Mouse (Mus musculus): ENCODE measurements around the gene Ttc19. TPM values are rescaled to one million over a fixed set of nuclear protein-coding genes. Genes with fewer than 3 reads are reported as not detected.
A peak's percentile ranks its signal among the peaks of the same experiment; 100 is the strongest.
"Not testable (repeated sequence)": the region's sequence is repeated elsewhere in the genome, so short reads cannot be mapped to it uniquely, and the experiment has no call there.

Ttc19 gene
- polyA plus RNA-seq, 1 experiment from 2014 or later = 15.5 TPM

DNA sequence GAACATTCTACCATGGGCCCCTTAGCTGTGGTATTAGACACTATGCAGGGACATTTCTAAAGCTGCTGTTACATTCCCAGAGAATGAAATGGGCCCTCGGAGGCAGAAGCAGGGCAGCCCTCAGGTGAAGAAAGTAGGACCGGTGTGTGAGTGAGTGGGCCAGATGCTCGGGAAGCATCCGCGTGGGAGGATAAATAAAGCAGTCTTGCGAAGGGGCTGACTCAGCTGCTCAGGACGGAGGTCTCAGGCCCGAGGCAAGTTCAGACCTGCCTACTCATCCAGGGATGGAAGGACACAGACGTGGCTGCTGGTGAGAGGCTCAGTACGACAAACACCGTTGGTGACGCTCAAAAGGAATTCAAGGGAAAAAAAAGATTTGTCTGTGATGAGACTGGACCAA is 12.2 kb upstream of the Ttc19 start:
- ATAC-seq (ENCODE audit: insufficient number of reproducible peaks, low FRiP score, low TSS enrichment, low read depth) = no peak
- WGBS = 71% methylated on average over 12 of the region's 12 CpGs
- no peaks in the 10 kb centered on the region for H3K27me3 ChIP-seq (ENCODE audit: control insufficient read depth, insufficient read depth, low read length)
- H3K36me3 ChIP-seq (ENCODE audit: control insufficient read depth, insufficient read depth, low read length) = no peaks in the 10 kb centered on the region
- H3K4me3 ChIP-seq (ENCODE audit: low read depth, low read length) = no peak overlapping the region
- no peaks in the 10 kb centered on the region for H3K4me1 ChIP-seq (ENCODE audit: control insufficient read depth, insufficient read depth, low read length)
- H3K9me3 ChIP-seq (ENCODE audit: control insufficient read depth, low read length) = no peaks in the 10 kb centered on the region
- no peak overlapping the region for H3K9ac ChIP-seq (ENCODE audit: low read length)
- H3K4me2 ChIP-seq (ENCODE audit: low read depth, severe bottlenecking) = no peak overlapping the region
- no peak for DNase-seq (ENCODE audit: low spot score)
- no peak overlapping the region for H3K27ac ChIP-seq (replicated peaks; ENCODE audit: low read depth, low read length)

DNA sequence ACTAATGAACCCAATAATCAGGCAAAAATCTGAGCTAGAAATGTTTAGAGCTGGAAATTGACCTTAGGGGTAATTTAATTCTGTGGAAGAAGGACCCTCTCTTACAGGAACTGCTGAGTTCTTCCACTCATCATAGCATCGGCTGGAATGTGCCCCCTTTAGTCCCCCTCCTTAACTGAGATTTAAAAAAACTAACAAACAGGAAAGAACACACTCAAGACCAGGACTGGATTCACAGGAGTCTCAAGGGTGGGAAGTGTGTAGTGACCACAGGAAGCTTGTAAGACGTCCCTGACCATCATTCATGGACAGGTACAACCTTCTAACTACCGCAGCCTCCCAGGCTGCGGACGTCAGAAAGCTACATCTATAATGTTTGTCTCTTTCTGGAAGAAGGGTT is 10.4 kb upstream of the Ttc19 start:
- no peaks in the 10 kb centered on the region for H3K4me1 ChIP-seq (ENCODE audit: control insufficient read depth, insufficient read depth, low read length)
- no peak overlapping the region for H3K4me3 ChIP-seq (ENCODE audit: low read depth, low read length)
- no peaks in the 10 kb centered on the region for H3K27me3 ChIP-seq (ENCODE audit: control insufficient read depth, insufficient read depth, low read length)
- H3K27ac ChIP-seq (replicated peaks; ENCODE audit: low read depth, low read length) = no peak overlapping the region
- no peaks in the 10 kb centered on the region for H3K36me3 ChIP-seq (ENCODE audit: control insufficient read depth, insufficient read depth, low read length)
- no peak for ATAC-seq (ENCODE audit: insufficient number of reproducible peaks, low FRiP score, low TSS enrichment, low read depth)
- H3K4me2 ChIP-seq (ENCODE audit: low read depth, severe bottlenecking) = no peak overlapping the region
- 57% methylated on average over 5 of the region's 5 CpGs for WGBS
- H3K9me3 ChIP-seq (ENCODE audit: control insufficient read depth, low read length) = no peaks in the 10 kb centered on the region
- H3K9ac ChIP-seq (ENCODE audit: low read length) = no peak overlapping the region
- no peak for DNase-seq (ENCODE audit: low spot score)

DNA sequence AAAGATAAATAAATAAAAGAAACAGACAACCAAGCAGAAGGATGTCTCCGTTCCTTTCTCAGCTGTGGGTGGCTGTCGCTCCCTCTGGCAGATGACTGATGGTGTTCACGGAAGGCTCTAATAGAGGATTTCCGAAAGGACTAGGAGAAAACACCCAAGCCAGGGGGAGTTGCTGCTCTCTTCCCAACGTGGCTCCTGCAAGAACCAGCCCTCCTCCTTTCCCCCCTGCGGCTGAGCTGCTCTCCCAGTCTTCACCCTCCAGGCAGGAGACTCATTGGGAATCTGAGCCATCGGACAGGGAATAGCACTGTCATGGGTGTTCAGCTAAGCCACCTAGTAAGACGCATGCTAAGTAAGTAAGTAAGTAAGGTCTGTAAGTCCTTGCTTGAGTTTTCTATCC is 4.2 kb upstream of the Ttc19 start:
- Histone ChIP-seq H3K27me3 (ENCODE audit: control insufficient read depth, insufficient read depth, low read length) (no peaks in the 10 kb centered on the region), H3K9me3 (ENCODE audit: control insufficient read depth, low read length) (no peaks in the 10 kb centered on the region), H3K27ac (replicated peaks; ENCODE audit: low read depth, low read length) (no peak overlapping the region), H3K9ac (ENCODE audit: low read length) (no peak overlapping the region), H3K4me2 (ENCODE audit: low read depth, severe bottlenecking) (no peak overlapping the region), H3K4me1 (ENCODE audit: control insufficient read depth, insufficient read depth, low read length) (0 out of 2 replicates have a peak, but pooled peaks cover 2% of the 10 kb centered on the region), H3K4me3 (ENCODE audit: low read depth, low read length) (no peak overlapping the region), H3K36me3 (ENCODE audit: control insufficient read depth, insufficient read depth, low read length) (no peaks in the 10 kb centered on the region)
- 61% methylated on average over 8 of the region's 8 CpGs for WGBS
- DNase-seq (ENCODE audit: low spot score) (no peak), ATAC-seq (ENCODE audit: insufficient number of reproducible peaks, low FRiP score, low TSS enrichment, low read depth) (no peak)

DNA sequence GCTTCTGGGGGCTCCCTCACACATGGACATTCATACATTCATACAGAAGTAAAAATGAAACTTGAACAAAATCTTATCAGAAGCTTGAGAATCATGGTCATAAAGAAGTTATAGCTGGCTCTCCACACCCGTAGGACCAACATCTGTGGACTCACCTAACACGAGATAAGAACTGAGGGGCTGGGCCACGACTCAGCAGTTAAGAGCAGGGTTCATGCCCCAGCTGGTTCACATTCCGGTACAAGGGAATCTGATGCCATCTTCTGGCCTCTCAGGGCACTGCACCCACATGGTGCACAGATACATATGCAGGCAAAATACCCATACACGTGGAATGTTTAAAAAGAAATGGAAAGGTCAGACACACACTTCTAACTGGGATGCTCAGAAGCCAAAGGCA is 3.2 kb upstream of the Ttc19 start:
- H3K4me1 ChIP-seq (ENCODE audit: control insufficient read depth, insufficient read depth, low read length) = 0 out of 2 replicates have a peak, but pooled peaks cover 3% of the 10 kb centered on the region
- no peak overlapping the region for H3K4me2 ChIP-seq (ENCODE audit: low read depth, severe bottlenecking)
- DNase-seq (ENCODE audit: low spot score) = peak; percentile 87
- H3K9ac ChIP-seq (ENCODE audit: low read length) = no peak overlapping the region
- H3K36me3 ChIP-seq (ENCODE audit: control insufficient read depth, insufficient read depth, low read length) = no peaks in the 10 kb centered on the region
- no peak overlapping the region for H3K27ac ChIP-seq (replicated peaks; ENCODE audit: low read depth, low read length)
- ATAC-seq (ENCODE audit: insufficient number of reproducible peaks, low FRiP score, low TSS enrichment, low read depth) = no peak
- no peaks in the 10 kb centered on the region for H3K27me3 ChIP-seq (ENCODE audit: control insufficient read depth, insufficient read depth, low read length)
- H3K4me3 ChIP-seq (ENCODE audit: low read depth, low read length) = no peak overlapping the region
- 18% methylated on average over 5 of the region's 5 CpGs for WGBS
- no peaks in the 10 kb centered on the region for H3K9me3 ChIP-seq (ENCODE audit: control insufficient read depth, low read length)

DNA sequence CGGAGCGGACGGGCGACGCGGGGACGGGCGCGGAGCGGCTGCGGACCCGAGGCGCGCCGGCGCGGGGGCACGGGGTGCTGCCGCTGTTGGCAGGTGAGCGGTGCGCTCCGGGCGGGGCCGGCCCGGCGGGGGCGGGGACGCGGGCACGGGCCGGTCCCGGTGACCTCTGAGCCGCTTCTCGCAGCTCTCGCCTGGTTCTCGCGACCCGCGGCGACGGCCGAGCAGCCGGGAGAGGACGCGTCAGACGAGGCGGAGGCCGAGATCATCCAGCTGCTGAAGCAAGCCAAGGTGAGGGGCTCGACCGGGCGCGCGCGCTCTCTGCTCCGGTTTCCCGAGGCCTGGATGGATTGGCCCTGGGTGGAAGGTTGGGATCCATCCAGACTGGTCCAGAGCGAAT is 326 bp downstream of the Ttc19 start:
- Histone ChIP-seq H3K4me3 (ENCODE audit: low read depth, low read length) (peak overlapping the region; percentile 77), H3K27me3 (ENCODE audit: control insufficient read depth, insufficient read depth, low read length) (no peaks in the 10 kb centered on the region), H3K27ac (replicated peaks; ENCODE audit: low read depth, low read length) (peak overlapping the region; percentile 70; the same call in 1 of the 2 replicates), H3K4me1 (ENCODE audit: control insufficient read depth, insufficient read depth, low read length) (0 out of 2 replicates have a peak, but pooled peaks cover 3% of the 10 kb centered on the region), H3K9me3 (ENCODE audit: control insufficient read depth, low read length) (no peaks in the 10 kb centered on the region), H3K36me3 (ENCODE audit: control insufficient read depth, insufficient read depth, low read length) (no peaks in the 10 kb centered on the region), H3K4me2 (ENCODE audit: low read depth, severe bottlenecking) (peak overlapping the region; percentile 64), H3K9ac (ENCODE audit: low read length) (peak overlapping the region; percentile 78)
- under 1% methylated on average over 40 of the region's 57 CpGs for WGBS
- peak; percentile 58; the same call in 1 of the 2 replicates for ATAC-seq (ENCODE audit: insufficient number of reproducible peaks, low FRiP score, low TSS enrichment, low read depth)
- peak; percentile 76 for DNase-seq (ENCODE audit: low spot score)

DNA sequence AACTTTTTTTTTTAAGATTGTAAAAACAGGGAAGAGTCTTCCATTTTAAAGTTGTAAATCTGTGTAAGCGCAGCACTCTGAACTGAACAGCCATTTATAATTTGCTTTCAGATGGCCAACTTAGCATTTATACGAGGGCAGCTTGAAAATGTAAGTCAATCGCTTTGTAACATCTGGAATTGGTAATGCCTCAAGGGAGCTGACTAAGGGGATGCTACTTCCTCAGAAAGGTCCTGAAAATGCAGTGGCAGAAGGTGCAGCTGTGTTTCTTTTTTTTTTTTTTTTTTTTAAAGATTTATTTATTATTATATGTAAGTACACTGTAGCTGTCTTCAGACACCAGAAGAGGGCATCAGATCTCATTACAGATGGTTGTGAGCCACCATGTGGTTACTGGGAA is 2.7 kb downstream of the Ttc19 start:
- DNase-seq (ENCODE audit: low spot score); H3K9ac ChIP-seq (ENCODE audit: low read length); H3K4me2 ChIP-seq (ENCODE audit: low read depth, severe bottlenecking); H3K27me3 ChIP-seq (ENCODE audit: control insufficient read depth, insufficient read depth, low read length); ATAC-seq (ENCODE audit: insufficient number of reproducible peaks, low FRiP score, low TSS enrichment, low read depth); H3K4me1 ChIP-seq (ENCODE audit: control insufficient read depth, insufficient read depth, low read length); H3K36me3 ChIP-seq (ENCODE audit: control insufficient read depth, insufficient read depth, low read length); H3K27ac ChIP-seq (replicated peaks; ENCODE audit: low read depth, low read length); H3K4me3 ChIP-seq (ENCODE audit: low read depth, low read length); H3K9me3 ChIP-seq (ENCODE audit: control insufficient read depth, low read length): not testable (repeated sequence)
- 31% methylated on average over 3 of the region's 3 CpGs for WGBS

DNA sequence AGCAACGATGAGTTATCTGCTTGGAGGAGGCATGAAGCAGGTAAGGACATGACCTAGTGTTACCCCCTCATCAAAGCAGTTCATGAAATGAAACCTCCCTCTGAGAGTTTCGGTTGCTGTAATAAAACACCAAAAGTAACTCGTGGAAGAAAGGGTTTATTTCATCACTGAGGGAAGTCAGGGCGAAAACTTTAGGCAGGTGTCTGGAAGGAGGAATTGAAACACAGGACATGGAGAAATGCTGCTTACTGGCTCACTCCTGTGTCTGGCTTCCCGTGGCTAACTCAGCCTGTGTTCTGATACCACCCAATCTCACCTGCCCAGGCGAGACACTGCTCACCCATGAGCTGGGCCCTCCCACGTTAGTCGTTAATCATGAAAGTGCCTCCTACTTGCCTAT is 3.7 kb downstream of the Ttc19 start:
- H3K9ac ChIP-seq (ENCODE audit: low read length) = no peak overlapping the region
- 0 out of 2 replicates have a peak, but pooled peaks cover 3% of the 10 kb centered on the region for H3K4me1 ChIP-seq (ENCODE audit: control insufficient read depth, insufficient read depth, low read length)
- no peak overlapping the region for H3K27ac ChIP-seq (replicated peaks; ENCODE audit: low read depth, low read length)
- no peaks in the 10 kb centered on the region for H3K36me3 ChIP-seq (ENCODE audit: control insufficient read depth, insufficient read depth, low read length)
- no peak overlapping the region for H3K4me3 ChIP-seq (ENCODE audit: low read depth, low read length)
- H3K27me3 ChIP-seq (ENCODE audit: control insufficient read depth, insufficient read depth, low read length) = no peaks in the 10 kb centered on the region
- ATAC-seq (ENCODE audit: insufficient number of reproducible peaks, low FRiP score, low TSS enrichment, low read depth) (no peak), DNase-seq (ENCODE audit: low spot score) (no peak)
- H3K9me3 ChIP-seq (ENCODE audit: control insufficient read depth, low read length) = no peaks in the 10 kb centered on the region
- H3K4me2 ChIP-seq (ENCODE audit: low read depth, severe bottlenecking) = no peak overlapping the region
- 74% methylated on average over 8 of the region's 8 CpGs for WGBS

DNA sequence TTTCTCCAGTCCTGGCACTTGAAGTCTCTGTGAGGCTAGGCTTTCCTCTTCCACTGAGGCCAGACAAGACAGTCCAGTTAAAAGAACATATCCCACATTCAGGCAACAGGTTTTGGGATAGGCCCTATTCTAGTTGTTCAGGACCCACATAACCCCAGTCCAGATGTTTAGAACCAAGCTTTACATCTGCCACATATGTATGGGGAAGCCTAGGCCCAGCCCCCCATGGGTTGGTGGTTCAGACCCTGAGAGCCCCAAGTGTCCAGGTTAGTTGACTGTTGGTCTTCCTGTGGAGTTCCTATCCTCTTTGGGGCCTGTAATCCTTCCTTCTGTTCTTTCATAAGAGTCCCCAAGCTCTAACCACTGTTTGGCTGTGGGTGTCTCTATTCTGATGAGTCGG is 6.4 kb downstream of the Ttc19 start:
- Histone ChIP-seq H3K9ac (ENCODE audit: low read length) (no peak overlapping the region), H3K27ac (replicated peaks; ENCODE audit: low read depth, low read length) (no peak overlapping the region), H3K27me3 (ENCODE audit: control insufficient read depth, insufficient read depth, low read length) (no peaks in the 10 kb centered on the region), H3K36me3 (ENCODE audit: control insufficient read depth, insufficient read depth, low read length) (no peaks in the 10 kb centered on the region), H3K4me1 (ENCODE audit: control insufficient read depth, insufficient read depth, low read length) (no peaks in the 10 kb centered on the region), H3K4me3 (ENCODE audit: low read depth, low read length) (no peak overlapping the region), H3K4me2 (ENCODE audit: low read depth, severe bottlenecking) (no peak overlapping the region), H3K9me3 (ENCODE audit: control insufficient read depth, low read length) (no peaks in the 10 kb centered on the region)
- no peak for ATAC-seq (ENCODE audit: insufficient number of reproducible peaks, low FRiP score, low TSS enrichment, low read depth)
- WGBS = 96% methylated on average over 1 of the region's 1 CpGs
- DNase-seq (ENCODE audit: low spot score) = no peak

DNA sequence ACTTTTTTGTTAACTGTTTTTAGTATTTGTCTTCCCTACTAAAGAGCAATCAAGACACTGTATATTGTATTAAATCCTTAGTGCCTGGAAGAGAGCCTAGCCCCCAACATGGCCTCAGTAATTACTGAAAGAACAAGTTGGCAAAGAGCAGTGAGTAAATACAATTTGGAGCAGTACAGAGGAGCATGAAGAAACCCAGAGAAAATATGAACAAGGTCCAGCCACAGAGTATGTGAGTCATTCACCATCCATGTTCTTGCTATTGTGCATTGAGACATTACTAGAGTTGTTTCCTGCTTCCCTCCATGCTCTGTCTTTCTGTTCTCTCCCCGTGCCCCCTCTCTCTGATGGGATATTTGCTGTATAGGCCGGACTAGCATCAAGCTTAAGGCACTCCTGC is 12.8 kb downstream of the Ttc19 start:
- H3K36me3 ChIP-seq (ENCODE audit: control insufficient read depth, insufficient read depth, low read length) = no peaks in the 10 kb centered on the region
- WGBS = 83% methylated on average over 2 of the region's 2 CpGs
- ATAC-seq (ENCODE audit: insufficient number of reproducible peaks, low FRiP score, low TSS enrichment, low read depth) = no peak

More for the DNA sequence above, 12.8 kb downstream of the Ttc19 start:
- H3K4me1 ChIP-seq (ENCODE audit: control insufficient read depth, insufficient read depth, low read length) = no peaks in the 10 kb centered on the region
- H3K27me3 ChIP-seq (ENCODE audit: control insufficient read depth, insufficient read depth, low read length) = no peaks in the 10 kb centered on the region
- no peak for DNase-seq (ENCODE audit: low spot score)
- no peak overlapping the region for H3K27ac ChIP-seq (replicated peaks; ENCODE audit: low read depth, low read length)
- H3K4me3 ChIP-seq (ENCODE audit: low read depth, low read length) = no peak overlapping the region
- no peak overlapping the region for H3K4me2 ChIP-seq (ENCODE audit: low read depth, severe bottlenecking)
- H3K9me3 ChIP-seq (ENCODE audit: control insufficient read depth, low read length) = no peaks in the 10 kb centered on the region
- no peak overlapping the region for H3K9ac ChIP-seq (ENCODE audit: low read length)
